Mouse (Mus musculus) brain, embryonic 14.5 days (tissue): Measurements from ENCODE around the gene Alg1. TPM values are rescaled to one million over a fixed set of nuclear protein-coding genes. Genes with fewer than 3 reads are reported as not detected.

Source experiments
- DNase-seq: peaks from one replicate; pipeline ENCODE4 v3.0.0-alpha.2; 2011; ENCODE audit warnings: low read depth
- CTCF ChIP-seq: fragments of 200-500 bp; IDR thresholded peaks from 2 replicates; pipeline ENCODE4 v1.5.1; 2012; ENCODE audit warnings: inconsistent platforms, mild to moderate bottlenecking, moderate library complexity, borderline replicate concordance; ENCODE audit not compliant: insufficient read depth, insufficient read length; ENCODE audit errors: extremely low read depth
- POLR2A ChIP-seq: fragments of 200-500 bp; IDR thresholded peaks from 2 replicates; pipeline ENCODE4 v1.6.1; 2012; ENCODE audit warnings: mild to moderate bottlenecking, inconsistent platforms, borderline replicate concordance; ENCODE audit not compliant: poor library complexity, insufficient read depth, insufficient read length, severe bottlenecking; ENCODE audit errors: extremely low read depth
- polyA plus RNA-seq: library from polyadenylated mRNA; depleted of rRNA; stranded (reverse); fragments of >200 nt; gene quantifications from 2 replicates; pipeline ENCODE4 v1.2.3, GENCODE M21; 2012

Alg1 gene
- polyA plus RNA-seq, 1 experiment: 42.9 TPM

DNA sequence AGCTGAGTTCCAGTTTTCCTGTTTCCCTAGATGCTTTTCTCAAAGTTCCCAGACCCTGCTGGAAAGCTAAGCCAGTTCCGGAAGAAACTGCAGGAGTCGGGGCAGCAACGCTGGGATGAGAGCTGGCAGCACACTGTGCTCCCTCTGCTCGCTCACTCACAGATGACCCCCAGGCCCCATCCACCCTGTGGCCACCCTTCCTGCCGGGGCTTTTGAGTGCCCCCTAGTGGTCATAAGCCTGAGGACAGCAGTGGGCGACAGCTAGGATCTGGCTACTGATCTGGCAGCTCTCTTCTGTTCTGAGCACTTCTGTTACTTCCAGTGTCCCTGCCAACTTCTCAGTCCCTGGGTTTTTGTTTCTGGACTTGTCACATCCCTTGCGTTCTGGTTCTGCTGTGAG lies 11.0 kb downstream of the Alg1 start:
- TF ChIP-seq POLR2A (no peak), CTCF (peak; percentile 75)
- peak; percentile 30 for DNase-seq

DNA sequence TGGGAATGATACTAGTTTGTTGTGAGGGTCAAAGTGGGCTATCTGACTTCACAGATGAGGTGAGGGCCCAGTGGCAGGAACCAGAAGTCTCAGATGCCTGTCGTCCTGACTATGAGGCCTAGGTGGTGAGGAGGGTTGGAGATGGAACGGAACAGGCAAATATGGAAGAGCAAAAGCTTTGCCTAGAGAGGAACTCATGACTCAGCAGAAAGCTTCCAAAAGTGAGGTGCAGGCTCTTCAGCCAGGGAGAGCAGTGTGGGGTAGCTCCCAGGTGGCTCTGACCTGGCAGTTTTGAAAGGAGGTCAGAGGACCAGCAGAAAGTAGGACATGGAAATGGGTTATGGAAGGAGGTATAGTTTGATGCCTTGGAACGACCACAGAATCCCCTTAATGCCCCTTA lies 17.5 kb downstream of the Alg1 start:
- no peak for TF ChIP-seq CTCF
- no peak for TF ChIP-seq POLR2A
- no peak for DNase-seq

DNA sequence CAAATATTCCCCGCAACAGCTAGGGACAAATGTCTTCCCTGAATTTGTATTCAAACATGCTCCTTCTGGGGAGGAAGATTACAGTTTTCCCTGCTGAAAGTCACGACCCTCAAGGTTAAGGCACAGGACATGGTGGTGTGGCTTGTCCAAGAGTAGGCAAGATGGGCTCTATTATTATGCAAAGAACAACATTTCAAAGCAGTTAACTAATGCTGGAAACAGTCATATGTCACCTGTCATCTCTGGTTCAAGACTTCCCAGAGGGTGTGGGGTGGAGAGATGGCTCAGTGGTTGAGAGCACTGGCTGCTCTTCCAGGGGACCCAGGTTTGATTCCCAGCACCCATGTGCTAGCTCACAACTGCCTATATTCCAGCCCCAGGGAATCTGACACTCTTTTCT lies 18.8 kb downstream of the Alg1 start:
- no peak for DNase-seq
- TF ChIP-seq POLR2A: no peak
- TF ChIP-seq CTCF: no peak

DNA sequence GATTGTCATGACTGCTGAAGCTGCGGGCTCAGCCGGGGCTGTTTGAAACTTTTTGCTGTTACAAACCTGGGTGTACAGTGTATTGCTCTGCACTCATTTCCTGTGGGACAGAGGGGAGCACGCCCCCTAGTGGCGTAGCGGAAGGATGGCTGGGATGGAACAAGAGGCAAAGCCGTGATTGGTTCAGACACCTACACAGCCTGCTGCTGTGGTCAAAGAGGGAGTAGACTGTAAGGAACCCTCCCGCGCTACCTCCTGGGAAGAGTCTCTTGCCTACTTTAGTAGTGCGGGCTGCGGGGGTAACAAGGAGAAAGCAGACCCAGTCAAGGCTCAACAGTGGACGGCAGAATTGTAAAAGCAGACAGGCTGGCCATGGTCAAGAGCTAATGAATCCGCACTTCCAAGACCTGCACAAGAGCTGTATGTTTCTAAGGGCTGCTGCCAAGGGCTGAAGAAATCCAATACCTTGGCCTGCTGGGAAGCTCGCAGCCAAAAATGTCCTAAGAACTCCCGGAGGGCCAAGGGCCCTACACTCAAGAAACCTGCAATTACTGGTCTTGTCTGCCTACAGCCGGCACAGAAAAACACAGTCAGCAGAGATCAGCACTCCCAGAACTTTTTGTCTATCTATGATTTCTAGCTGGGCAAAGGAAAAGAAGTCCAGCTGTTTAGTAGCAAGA lies 21.1 kb downstream of the Alg1 start:
- TF ChIP-seq POLR2A (no peak), CTCF (peak; percentile 91)
- DNase-seq: peak; percentile 80

DNA sequence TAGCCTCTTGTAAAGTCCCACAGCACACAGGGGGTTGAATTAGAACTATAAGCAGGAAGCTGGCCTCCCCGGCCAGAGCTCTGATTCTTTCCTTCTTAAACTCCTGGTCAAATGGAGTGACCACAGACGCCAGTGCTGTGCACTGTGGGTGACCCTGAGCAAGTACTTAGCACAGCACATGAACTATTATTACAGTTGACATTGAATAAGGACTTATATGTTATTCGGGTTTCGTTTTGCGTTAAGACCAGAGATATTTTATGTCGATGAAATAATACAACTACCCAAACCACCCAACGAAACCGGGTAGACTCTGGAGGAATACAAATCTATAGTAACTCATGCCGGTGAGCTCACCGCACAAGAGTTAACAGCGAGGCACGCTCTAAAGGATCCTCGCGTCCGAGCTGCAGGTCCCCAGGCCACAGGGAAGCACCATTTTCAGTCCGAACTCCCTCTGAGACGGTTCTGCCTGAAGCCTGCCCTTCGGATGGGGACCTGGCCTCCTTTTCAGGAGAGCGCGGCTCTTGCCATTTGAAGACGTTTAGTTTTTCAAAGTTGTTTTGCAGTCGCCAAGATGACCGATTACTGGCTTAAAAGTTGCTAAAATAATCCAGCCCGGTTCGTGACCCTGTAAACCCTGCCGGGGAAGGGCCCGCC lies 21.8 kb downstream of the Alg1 start:
- TF ChIP-seq CTCF (no peak), POLR2A (no peak)
- DNase-seq: peak; percentile 23

DNA sequence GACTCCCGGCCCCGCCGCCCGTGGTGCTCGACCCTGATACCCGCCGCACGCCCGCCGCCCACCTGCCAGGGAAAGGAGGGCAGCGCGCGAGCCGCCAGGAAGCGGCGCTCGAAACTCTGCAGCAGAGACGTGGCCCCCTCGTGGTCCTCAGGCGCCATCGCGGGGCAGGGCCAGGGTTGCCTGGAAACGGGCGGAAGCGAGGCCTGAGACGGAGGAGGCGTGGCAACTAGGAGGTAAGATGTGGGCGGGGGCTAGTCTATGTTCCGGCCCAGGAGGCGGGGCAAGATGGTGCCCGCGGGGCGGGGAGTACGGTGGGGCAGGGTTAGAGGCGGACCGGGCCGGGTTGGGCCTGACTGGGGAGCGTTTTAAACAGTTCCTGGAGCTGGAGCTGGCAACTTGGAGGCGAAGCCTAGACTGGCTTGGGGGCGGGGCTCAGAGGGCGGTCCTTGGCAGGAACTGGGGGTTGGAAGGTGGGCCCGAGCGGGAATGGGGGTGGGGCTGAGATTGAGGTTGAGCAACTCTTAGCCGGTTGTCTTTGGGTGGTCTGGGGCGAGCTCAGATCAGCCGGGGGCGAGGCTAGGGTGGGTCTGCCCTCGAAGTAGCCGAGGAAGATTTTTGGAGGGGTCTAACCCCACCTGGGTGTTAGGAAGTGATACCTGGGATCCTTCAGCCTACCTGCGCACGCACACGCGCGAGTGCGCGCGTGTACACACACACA lies 22.5 kb downstream of the Alg1 start, which contains the start of gene Eef2kmt:
Eef2kmt (minus strand) TSS at position 205 of the 718 bp plus-strand sequence.
- peak; percentile 43; the same call in 1 of the 2 replicates for TF ChIP-seq POLR2A
- peak; percentile 78 for TF ChIP-seq CTCF
- peak; percentile 99 for DNase-seq

DNA sequence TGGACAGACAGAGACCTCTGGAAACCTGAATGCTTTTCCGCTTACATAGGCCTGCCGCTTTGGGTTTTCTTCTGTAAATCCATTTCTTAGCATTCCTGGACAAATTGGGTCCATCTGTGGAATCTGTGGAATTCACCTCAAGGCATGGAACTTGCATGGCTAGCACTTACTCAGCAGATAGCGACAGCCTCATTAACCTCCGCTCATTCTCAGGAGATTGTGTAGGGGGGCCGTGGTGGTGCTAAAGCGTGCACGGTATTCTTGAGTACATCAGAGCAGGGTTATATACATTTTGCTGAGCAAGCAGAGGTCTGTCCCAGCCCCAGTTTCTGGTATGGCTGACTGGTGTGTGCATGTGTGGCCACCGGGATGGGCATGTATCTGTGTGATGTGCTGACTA lies 29.7 kb downstream of the Alg1 start:
- DNase-seq: peak; percentile 9

DNA sequence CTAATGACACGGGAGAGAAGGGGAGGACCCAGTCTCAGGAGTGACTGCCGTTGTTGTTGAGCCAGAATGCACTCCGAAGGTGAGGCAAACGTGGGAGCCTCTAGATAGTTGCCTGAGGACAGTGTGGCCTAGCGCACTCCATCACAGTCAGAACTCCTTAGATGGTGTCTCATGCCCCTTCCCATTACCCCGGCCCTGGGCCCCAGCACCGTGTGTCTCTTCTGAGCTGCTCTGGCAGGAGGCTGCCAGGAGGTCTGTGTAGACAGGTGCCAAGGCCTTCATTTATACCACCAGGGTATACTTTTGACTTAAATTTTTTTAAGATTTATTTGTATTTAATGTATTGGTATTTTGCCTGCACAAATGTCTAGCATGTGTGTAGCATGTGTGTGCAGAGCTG lies 30.5 kb downstream of the Alg1 start:
- TF ChIP-seq POLR2A (no peak), CTCF (no peak)

More for the DNA sequence above, 29.7 kb downstream of the Alg1 start:
- no peak for TF ChIP-seq POLR2A
- TF ChIP-seq CTCF: no peak

DNA sequence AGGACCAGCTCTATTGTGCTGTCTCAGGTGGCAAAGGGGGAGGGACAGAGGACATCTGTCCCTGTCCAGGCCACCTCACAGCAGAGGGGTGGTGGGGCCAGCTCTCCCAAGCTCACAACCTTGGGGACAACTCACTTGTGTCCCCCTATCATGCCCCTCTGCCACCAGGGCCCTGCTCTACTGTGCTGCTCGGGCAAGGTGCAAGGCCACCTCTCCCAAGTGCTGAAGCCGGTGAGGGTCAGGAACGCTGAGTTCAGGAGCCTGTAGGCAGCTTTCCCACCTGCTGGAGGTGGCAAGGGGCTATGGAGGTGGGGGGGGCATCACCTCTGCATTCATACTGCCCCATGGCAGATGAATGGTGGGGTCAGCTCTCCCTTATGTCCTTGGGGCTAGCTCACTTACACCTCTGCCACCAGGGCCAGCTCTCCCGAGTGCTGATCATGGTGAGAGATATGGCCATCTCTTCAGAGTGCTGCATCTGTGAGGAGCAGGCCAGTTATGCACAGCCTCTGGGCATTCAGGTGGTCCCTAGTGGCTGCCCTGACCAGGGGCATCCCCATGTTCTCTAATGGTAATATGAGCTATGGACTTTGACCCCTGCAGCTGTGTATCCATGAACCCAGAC lies 38.1 kb downstream of the Alg1 start:
- no peak for DNase-seq
- TF ChIP-seq CTCF: no peak
- no peak for TF ChIP-seq POLR2A

More for the DNA sequence above, 30.5 kb downstream of the Alg1 start:
- DNase-seq: no peak

DNA sequence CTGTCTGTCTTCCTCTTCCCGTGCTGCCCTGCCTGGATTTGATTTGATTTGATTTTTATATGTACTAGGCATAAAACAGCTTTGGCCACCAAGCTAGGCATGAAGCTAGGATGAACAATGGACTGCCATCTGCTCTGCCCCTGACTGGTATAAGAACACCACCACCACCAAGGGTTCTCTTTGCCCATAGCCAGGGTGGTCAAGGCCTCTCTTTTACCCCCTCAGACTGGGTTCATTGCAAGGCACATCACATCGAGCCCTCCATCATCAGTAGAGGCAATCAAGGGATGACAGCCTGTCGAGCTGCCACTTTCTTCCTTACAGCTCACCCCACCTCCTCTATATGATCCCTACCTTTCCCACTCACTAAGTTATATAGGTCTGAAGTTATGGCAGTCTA lies 39.0 kb downstream of the Alg1 start:
- DNase-seq: no peak
- TF ChIP-seq CTCF: no peak

DNA sequence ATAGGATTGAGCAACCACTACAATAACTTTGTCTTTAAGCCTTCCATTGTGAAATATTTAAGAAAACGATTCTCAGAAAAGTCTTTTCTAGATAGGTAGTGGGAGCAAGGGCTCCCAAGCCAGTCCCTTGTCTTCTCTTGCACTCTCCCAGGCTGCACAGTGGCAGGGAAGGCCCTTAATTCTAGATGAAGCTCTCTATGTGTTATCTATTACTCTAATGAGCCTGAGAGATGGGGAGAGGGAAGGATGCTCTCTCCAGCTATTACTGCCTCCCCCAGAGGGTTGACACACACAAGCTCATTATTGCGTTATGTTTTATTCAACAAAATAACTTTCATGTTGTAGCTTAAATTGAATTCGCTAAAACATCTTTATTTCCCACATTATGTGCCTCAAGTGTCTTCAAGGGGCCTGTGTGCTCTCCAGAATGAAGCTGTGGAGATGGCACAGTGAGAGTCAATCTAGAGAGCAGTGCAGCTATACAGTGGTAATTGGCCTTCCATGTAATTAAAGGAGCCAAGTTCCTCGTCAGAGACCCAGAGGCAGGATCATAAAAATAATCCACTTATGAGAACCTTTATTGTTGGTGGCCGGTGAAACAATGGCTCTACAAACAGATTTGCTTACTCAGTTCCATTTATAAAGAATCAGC lies 46.3 kb downstream of the Alg1 start:
- TF ChIP-seq POLR2A: no peak
- no peak for TF ChIP-seq CTCF
- DNase-seq: peak; percentile 40
